Mouse (Mus musculus): ENCODE data around the gene Ttf2. TPM values are rescaled to one million over a fixed set of nuclear protein-coding genes. Genes with fewer than 3 reads are reported as not detected.

Gene Ttf2
- total and polyA plus RNA-seq, 2 experiments = 1.9 to 2.6 TPM

GRCm38 (mm10) chr3:100906916-100907315, 62.5 kb downstream of the Ttf2 start:
- no peaks in the 10 kb centered on the region for H3K79me2 ChIP-seq (ENCODE audit: control insufficient read depth, insufficient read depth, low read length)
- no peaks in the 10 kb centered on the region for H3K36me3 ChIP-seq (ENCODE audit: control insufficient read depth, insufficient read depth, low read length)
- no peak overlapping the region for H3K9ac ChIP-seq (ENCODE audit: low read depth, low read length)
- WGBS = 41% methylated on average over 3 of the region's 3 CpGs
- no peak overlapping the region for H3K4me3 ChIP-seq (ENCODE audit: insufficient read depth, low read depth, low read length)
- no peak overlapping the region for H3K27ac ChIP-seq (replicated peaks; ENCODE audit: insufficient read depth, low read depth, low read length)
- no peaks in the 10 kb centered on the region for H3K27me3 ChIP-seq (ENCODE audit: control insufficient read depth, insufficient read depth, low read length)
- TF ChIP-seq POLR2A (IDR thresholded peaks at IDR 0.05; ENCODE audit: extremely low read depth, insufficient read depth, low read length) (no peak), CTCF (IDR thresholded peaks at IDR 0.05; ENCODE audit: low read depth, low read length) (peak; percentile 26; the same call in 1 of the 2 replicates)
- no peaks in the 10 kb centered on the region for H3K4me1 ChIP-seq (ENCODE audit: control insufficient read depth, insufficient read depth, low read length)
- no peak for DNase-seq (ENCODE audit: extremely low read depth, low read depth, low spot score)

- no peaks in the 10 kb centered on the region for H3K36me3 ChIP-seq (ENCODE audit: control insufficient read depth, insufficient read depth, low read length)
- no peaks in the 10 kb centered on the region for H3K79me2 ChIP-seq (ENCODE audit: control insufficient read depth, insufficient read depth, low read length)
- no peak overlapping the region for H3K4me3 ChIP-seq (ENCODE audit: insufficient read depth, low read depth, low read length)
- H3K9ac ChIP-seq (ENCODE audit: low read depth, low read length) = no peak overlapping the region
- 42% methylated on average over 6 of the region's 6 CpGs for WGBS
- H3K27ac ChIP-seq (replicated peaks; ENCODE audit: insufficient read depth, low read depth, low read length) = no peak overlapping the region
- no peak for DNase-seq (ENCODE audit: extremely low read depth, low read depth, low spot score)
- H3K27me3 ChIP-seq (ENCODE audit: control insufficient read depth, insufficient read depth, low read length) = no peaks in the 10 kb centered on the region
- H3K4me1 ChIP-seq (ENCODE audit: control insufficient read depth, insufficient read depth, low read length) = no peaks in the 10 kb centered on the region
- no peak for TF ChIP-seq CTCF (IDR thresholded peaks at IDR 0.05; ENCODE audit: low read depth, low read length)
- no peak for TF ChIP-seq POLR2A (IDR thresholded peaks at IDR 0.05; ENCODE audit: extremely low read depth, insufficient read depth, low read length)
Observed at GRCm38 (mm10) chr3:100906128-100906527, 63.3 kb downstream of the Ttf2 start.

- no peak for TF ChIP-seq POLR2A (IDR thresholded peaks at IDR 0.05; ENCODE audit: extremely low read depth, insufficient read depth, low read length)
- no peak for TF ChIP-seq CTCF (IDR thresholded peaks at IDR 0.05; ENCODE audit: low read depth, low read length)
- WGBS = 84% methylated on average over 6 of the region's 6 CpGs
- Histone ChIP-seq H3K27me3 (ENCODE audit: control insufficient read depth, insufficient read depth, low read length) (no peaks in the 10 kb centered on the region), H3K27ac (replicated peaks; ENCODE audit: insufficient read depth, low read depth, low read length) (no peak overlapping the region), H3K79me2 (ENCODE audit: control insufficient read depth, insufficient read depth, low read length) (no peaks in the 10 kb centered on the region), H3K4me1 (ENCODE audit: control insufficient read depth, insufficient read depth, low read length) (no peaks in the 10 kb centered on the region), H3K36me3 (ENCODE audit: control insufficient read depth, insufficient read depth, low read length) (no peaks in the 10 kb centered on the region), H3K4me3 (ENCODE audit: insufficient read depth, low read depth, low read length) (no peak overlapping the region), H3K9ac (ENCODE audit: low read depth, low read length) (no peak overlapping the region)
- DNase-seq (ENCODE audit: extremely low read depth, low read depth, low spot score) = no peak
Observed at GRCm38 (mm10) chr3:100895500-100895899, 74.0 kb downstream of the Ttf2 start.

GRCm38 (mm10) chr3:100892383-100893335, 76.8 kb downstream of the Ttf2 start:
- DNase-seq (ENCODE audit: extremely low read depth, low read depth, low spot score) = peak; percentile 40
- no peak overlapping the region for H3K9ac ChIP-seq (ENCODE audit: low read depth, low read length)

GRCm38 (mm10) chr3:100890406-100890805, 79.1 kb downstream of the Ttf2 start:
- no peak overlapping the region for H3K9ac ChIP-seq (ENCODE audit: low read depth, low read length)

More at GRCm38 (mm10) chr3:100892383-100893335, 76.8 kb downstream of the Ttf2 start:
- Histone ChIP-seq H3K4me3 (ENCODE audit: insufficient read depth, low read depth, low read length) (no peak overlapping the region), H3K36me3 (ENCODE audit: control insufficient read depth, insufficient read depth, low read length) (no peaks in the 10 kb centered on the region), H3K27me3 (ENCODE audit: control insufficient read depth, insufficient read depth, low read length) (no peaks in the 10 kb centered on the region), H3K27ac (replicated peaks; ENCODE audit: insufficient read depth, low read depth, low read length) (no peak overlapping the region), H3K4me1 (ENCODE audit: control insufficient read depth, insufficient read depth, low read length) (no peaks in the 10 kb centered on the region), H3K79me2 (ENCODE audit: control insufficient read depth, insufficient read depth, low read length) (no peaks in the 10 kb centered on the region)
- TF ChIP-seq CTCF (IDR thresholded peaks at IDR 0.05; ENCODE audit: low read depth, low read length) (no peak), POLR2A (IDR thresholded peaks at IDR 0.05; ENCODE audit: extremely low read depth, insufficient read depth, low read length) (no peak)
- WGBS = 53% methylated on average over 11 of the region's 11 CpGs

GRCm38 (mm10) chr3:100889234-100889633, 80.2 kb downstream of the Ttf2 start:
- no peak overlapping the region for H3K9ac ChIP-seq (ENCODE audit: low read depth, low read length)
- no peaks in the 10 kb centered on the region for H3K4me1 ChIP-seq (ENCODE audit: control insufficient read depth, insufficient read depth, low read length)
- H3K27me3 ChIP-seq (ENCODE audit: control insufficient read depth, insufficient read depth, low read length) = no peaks in the 10 kb centered on the region
- no peak overlapping the region for H3K27ac ChIP-seq (replicated peaks; ENCODE audit: insufficient read depth, low read depth, low read length)
- DNase-seq (ENCODE audit: extremely low read depth, low read depth, low spot score) = no peak
- H3K36me3 ChIP-seq (ENCODE audit: control insufficient read depth, insufficient read depth, low read length) = no peaks in the 10 kb centered on the region
- no peak for TF ChIP-seq CTCF (IDR thresholded peaks at IDR 0.05; ENCODE audit: low read depth, low read length)
- no peak for TF ChIP-seq POLR2A (IDR thresholded peaks at IDR 0.05; ENCODE audit: extremely low read depth, insufficient read depth, low read length)
- H3K79me2 ChIP-seq (ENCODE audit: control insufficient read depth, insufficient read depth, low read length) = no peaks in the 10 kb centered on the region
- WGBS = 97% methylated on average over 1 of the region's 1 CpGs
- no peak overlapping the region for H3K4me3 ChIP-seq (ENCODE audit: insufficient read depth, low read depth, low read length)

More at GRCm38 (mm10) chr3:100890406-100890805, 79.1 kb downstream of the Ttf2 start:
- no peak for DNase-seq (ENCODE audit: extremely low read depth, low read depth, low spot score)
- H3K79me2 ChIP-seq (ENCODE audit: control insufficient read depth, insufficient read depth, low read length) = no peaks in the 10 kb centered on the region
- no peak overlapping the region for H3K4me3 ChIP-seq (ENCODE audit: insufficient read depth, low read depth, low read length)
- H3K36me3 ChIP-seq (ENCODE audit: control insufficient read depth, insufficient read depth, low read length) = no peaks in the 10 kb centered on the region
- H3K27ac ChIP-seq (replicated peaks; ENCODE audit: insufficient read depth, low read depth, low read length) = no peak overlapping the region
- 91% methylated on average over 3 of the region's 3 CpGs for WGBS
- H3K27me3 ChIP-seq (ENCODE audit: control insufficient read depth, insufficient read depth, low read length) = no peaks in the 10 kb centered on the region
- no peaks in the 10 kb centered on the region for H3K4me1 ChIP-seq (ENCODE audit: control insufficient read depth, insufficient read depth, low read length)
- no peak for TF ChIP-seq CTCF (IDR thresholded peaks at IDR 0.05; ENCODE audit: low read depth, low read length)

Other genes starting within 250 kb of the Ttf2 start
- 0.20 and 0.55 TPM in 2 replicates for gene Vtcn1, start 144.2 kb downstream of the Ttf2 start, total RNA-seq (2014; rRNA removed)
- 0.24 and 0.61 TPM in 2 replicates for gene Vtcn1, start 144.2 kb downstream of the Ttf2 start, polyA plus RNA-seq (2012; rRNA removed)
- gene Trim45, start 47.5 kb downstream of the Ttf2 start, total RNA-seq (2014; rRNA removed) = 0.74 and 0.92 TPM in 2 replicates
- gene Trim45, start 47.5 kb downstream of the Ttf2 start, polyA plus RNA-seq (2012; rRNA removed) = 0.83 and 0.95 TPM in 2 replicates
- gene Cd101, start 59.9 kb upstream of the Ttf2 start, total RNA-seq (2014; rRNA removed) = under 0.01 TPM in 1 of 2 replicates, not detected in the other
- gene Cd101, start 59.9 kb upstream of the Ttf2 start, polyA plus RNA-seq (2012; rRNA removed) = 0.06 and 0.07 TPM in 2 replicates
- gene Ptgfrn, start 140.6 kb upstream of the Ttf2 start, total RNA-seq (2014; rRNA removed) = 1.8 and 2.4 TPM in 2 replicates
- gene Ptgfrn, start 140.6 kb upstream of the Ttf2 start, polyA plus RNA-seq (2012; rRNA removed) = 0.86 and 0.88 TPM in 2 replicates